Mouse (Mus musculus) B cell, adult 2 months (primary cell): ENCODE data around the gene Rufy1.
"Not testable (repeated sequence)": the region's sequence is repeated elsewhere in the genome, so short reads cannot be mapped to it uniquely, and the experiment has no call there.

Experiments used
- DNase-seq, 2 experiments: peaks; one replicate each; pipeline ENCODE4 v3.0.0; 2022

The Rufy1 gene

GRCm38 (mm10) chr11:50377892-50378684, 52.8 kb downstream of the Rufy1 start:
- peak; percentile 93 to 94 for DNase-seq

GRCm38 (mm10) chr11:50376911-50377891, 53.7 kb downstream of the Rufy1 start, which contains the start of gene Hnrnph1:
Gene Hnrnph1, plus strand, starts transcription at chr11:50376990.
- peak; percentile 99 for DNase-seq

- no peak for DNase-seq
Observed at GRCm38 (mm10) chr11:50376156-50376790, 54.7 kb downstream of the Rufy1 start.

GRCm38 (mm10) chr11:50375421-50375820, 55.5 kb downstream of the Rufy1 start:
- DNase-seq: no peak

- no peak for DNase-seq
Observed at GRCm38 (mm10) chr11:50374286-50375015, 56.5 kb downstream of the Rufy1 start.

- DNase-seq: no peak
Observed at GRCm38 (mm10) chr11:50373621-50374020, 57.3 kb downstream of the Rufy1 start.

- no peak for DNase-seq
Observed at GRCm38 (mm10) chr11:50373086-50373485, 57.8 kb downstream of the Rufy1 start.

- no peak for DNase-seq
Observed at GRCm38 (mm10) chr11:50371911-50372310, 59.0 kb downstream of the Rufy1 start.

GRCm38 (mm10) chr11:50371399-50371841, 59.5 kb downstream of the Rufy1 start:
- peak; percentile 69 to 70 for DNase-seq

- no peak for DNase-seq
Observed at GRCm38 (mm10) chr11:50370969-50371368, 60.0 kb downstream of the Rufy1 start.

- no peak for DNase-seq
Observed at GRCm38 (mm10) chr11:50369360-50369911, 61.5 kb downstream of the Rufy1 start.

GRCm38 (mm10) chr11:50367531-50367930, 63.4 kb downstream of the Rufy1 start:
- no peak for DNase-seq

GRCm38 (mm10) chr11:50365322-50365721, 65.6 kb downstream of the Rufy1 start:
- DNase-seq: no peak

- peak; percentile 87 to 89 for DNase-seq
Observed at GRCm38 (mm10) chr11:50364548-50364947, 66.4 kb downstream of the Rufy1 start.

GRCm38 (mm10) chr11:50361282-50361681, 69.6 kb downstream of the Rufy1 start:
- DNase-seq: not testable (repeated sequence)

- DNase-seq: peak; percentile 19 to 36
Observed at GRCm38 (mm10) chr11:50358950-50359861, 71.7 kb downstream of the Rufy1 start.

- DNase-seq: no peak
Observed at GRCm38 (mm10) chr11:50355395-50355794, 75.5 kb downstream of the Rufy1 start.

- DNase-seq: no peak
Observed at GRCm38 (mm10) chr11:50354851-50355250, 76.1 kb downstream of the Rufy1 start.

GRCm38 (mm10) chr11:50354162-50354561, 76.8 kb downstream of the Rufy1 start, which contains the start of gene Cby3:
Gene Cby3, plus strand, starts transcription at chr11:50354462.
- no peak for DNase-seq

GRCm38 (mm10) chr11:50352177-50352576, 78.7 kb downstream of the Rufy1 start:
- DNase-seq: no peak
